Mouse (Mus musculus): Measurements from ENCODE around the gene Atrn.

DNA sequence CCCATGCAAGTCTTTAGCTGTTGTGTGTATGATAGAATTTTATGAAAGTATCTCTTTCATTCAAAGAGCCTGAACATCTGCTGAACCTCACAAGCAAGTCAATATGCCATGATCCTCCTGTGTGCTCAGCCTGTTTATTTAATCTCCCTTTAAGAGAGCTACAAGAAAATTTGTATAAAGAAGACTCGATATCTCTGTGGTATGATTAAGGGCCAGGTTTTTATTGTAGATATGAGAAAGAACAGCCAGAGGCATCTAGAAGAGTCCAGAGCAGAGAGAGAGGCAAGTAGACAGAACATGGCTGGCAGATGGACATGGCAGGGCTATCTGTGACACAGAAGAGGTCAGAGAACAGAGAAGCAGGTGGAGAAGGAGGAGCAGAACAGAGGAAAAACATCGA is 139.7 kb downstream of the Atrn start:
- TF ChIP-seq CTCF (conservative IDR thresholded peaks at IDR 0.05; ENCODE audit: insufficient read depth, insufficient read length, low read depth, low read length) (no peak), POLR2A (IDR thresholded peaks at IDR 0.05; ENCODE audit: low read depth, low read length) (no peak)
